Mouse (Mus musculus): ENCODE measurements around the gene AI837181.

DNA sequence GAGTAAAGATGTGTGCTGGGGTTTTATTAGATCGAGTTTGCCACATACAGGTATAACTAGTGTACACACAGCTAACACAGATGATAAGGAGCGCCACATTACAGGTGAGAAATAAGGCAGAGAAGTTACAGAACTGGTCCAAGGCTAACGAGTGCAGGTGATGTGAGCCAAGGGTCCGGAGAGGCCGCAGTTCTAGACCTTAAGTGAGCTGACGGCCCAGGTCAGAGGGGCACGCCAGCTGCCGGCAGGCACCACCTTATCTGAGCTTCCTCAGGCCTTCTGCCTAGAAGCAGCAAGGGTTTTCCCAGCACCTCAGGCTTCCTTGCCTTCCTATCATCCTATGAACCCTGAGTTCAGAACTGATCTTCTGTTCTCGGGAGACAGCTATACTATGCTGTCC lies 5.3 kb upstream of the AI837181 start:
- no peak for TF ChIP-seq CTCF (IDR thresholded peaks at IDR 0.05; ENCODE audit: borderline replicate concordance, insufficient read depth, low read length)
- TF ChIP-seq POLR2A (IDR thresholded peaks at IDR 0.05; ENCODE audit: low read depth, low read length): no peak

All from embryonic fibroblast, embryonic 13.5 days (primary cell).